Mouse (Mus musculus) lung, embryonic 16.5 days (tissue): Measurements from ENCODE around the gene Spc24. TPM values are rescaled to one million over a fixed set of nuclear protein-coding genes. Genes with fewer than 3 reads are reported as not detected.
"Not testable (repeated sequence)": the region's sequence is repeated elsewhere in the genome, so short reads cannot be mapped to it uniquely, and the experiment has no call there.

Experiments used
- ATAC-seq: fragments of 200-750 bp; cut with Nextera tagmentation; 2 replicates; pipeline ENCODE4 v1.8.0; 2017; ENCODE audit warnings: low read depth, mild to moderate bottlenecking, moderate library complexity
- H3K27ac ChIP-seq: fragments of 300-500 bp; sonication (generic); 2 replicates; pipeline ENCODE4 v1.5.1; 2014; ENCODE audit warnings: mild to moderate bottlenecking, control low read depth, low read length
- H3K27me3 ChIP-seq: fragments of 300-500 bp; sonication (generic); 2 replicates; pipeline ENCODE4 v1.6.1; 2014; ENCODE audit warnings: low read depth, low read length, mixed read lengths; ENCODE audit not compliant: control insufficient read depth, insufficient read depth
- H3K36me3 ChIP-seq: fragments of 300-500 bp; sonication (generic); 2 replicates; pipeline ENCODE4 v1.6.1; 2014; ENCODE audit warnings: low read length; ENCODE audit not compliant: control insufficient read depth, insufficient read depth
- H3K4me1 ChIP-seq: fragments of 300-500 bp; sonication (generic); replicated peaks from 2 replicates; pipeline ENCODE4 v1.6.1; 2014; ENCODE audit warnings: low read length, mixed read lengths; ENCODE audit not compliant: control insufficient read depth, insufficient read depth
- H3K4me2 ChIP-seq: fragments of 300-500 bp; sonication (generic); 2 replicates; pipeline ENCODE4 v1.6.1; 2014; ENCODE audit warnings: low read depth, low read length, control low read depth
- H3K4me3 ChIP-seq: fragments of 300-500 bp; sonication (generic); 2 replicates; pipeline ENCODE4 v1.5.1; 2014; ENCODE audit warnings: mild to moderate bottlenecking, low read length, control low read depth
- H3K9ac ChIP-seq: fragments of 300-500 bp; sonication (generic); 2 replicates; pipeline ENCODE4 v1.6.1; 2014; ENCODE audit warnings: low read length, control low read depth
- H3K9me3 ChIP-seq: fragments of 300-500 bp; sonication (generic); 2 replicates; pipeline ENCODE4 v1.6.1; 2016; ENCODE audit warnings: low read length; ENCODE audit not compliant: control insufficient read depth
- WGBS: fragments of 180-500 bp; shearing (Covaris S2); extraction: QIAGEN DNeasy Blood & Tissue Kit; methylation state at CpG from one replicate; pipeline ENCODE4 v1.1.7; 2014; 5-methylcytosine and 5-hydroxymethylcytosine counted together
- polyA plus RNA-seq: library from polyadenylated mRNA; unstranded; fragments of >200 nt; fragmentation: Nextera tagmentation; extraction: Ambion mirVana; gene quantifications from 2 replicates; pipeline ENCODE4 v1.2.1, GENCODE M21; 2015

Gene Spc24
- polyA plus RNA-seq, 1 experiment from 2014 or later, result 134 TPM

DNA sequence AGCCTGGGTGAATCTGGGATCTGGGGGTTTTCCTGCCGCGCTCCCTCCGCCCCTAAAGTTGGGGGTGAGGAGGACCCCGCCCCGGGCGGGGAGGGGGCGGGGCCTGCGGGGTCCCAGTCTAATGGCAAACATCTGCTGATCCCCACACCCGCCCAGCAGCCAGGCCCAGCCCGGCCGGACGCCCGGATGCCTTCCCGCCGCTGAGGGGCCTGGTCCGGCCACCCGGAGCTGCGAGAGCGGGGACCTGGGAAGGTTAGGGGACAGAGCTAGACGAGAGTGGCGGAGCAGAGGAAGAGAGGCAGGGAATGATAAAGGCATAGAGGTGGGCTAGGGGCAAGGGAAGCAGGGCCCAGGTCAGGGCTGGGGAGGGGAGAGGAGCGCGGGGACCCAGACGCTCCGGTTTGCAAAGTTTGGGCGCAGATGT is 37.8 kb upstream of the Spc24 start:
- H3K4me3 ChIP-seq, result peak overlapping the region; percentile 99
- H3K4me2 ChIP-seq, result peak overlapping the region; percentile 73
- H3K27ac ChIP-seq, result peak overlapping the region; percentile 99
- no peaks in the 10 kb centered on the region for H3K27me3 ChIP-seq
- 0% methylated on average over 22 of the region's 26 CpGs for WGBS
- H3K9ac ChIP-seq, result peak overlapping the region; percentile 98
- peaks cover 40% of the 10 kb centered on the region for H3K36me3 ChIP-seq
- H3K9me3 ChIP-seq, result no peaks in the 10 kb centered on the region
- ATAC-seq, result peak; percentile 81
- H3K4me1 ChIP-seq, result peaks cover 34% of the 10 kb centered on the region

DNA sequence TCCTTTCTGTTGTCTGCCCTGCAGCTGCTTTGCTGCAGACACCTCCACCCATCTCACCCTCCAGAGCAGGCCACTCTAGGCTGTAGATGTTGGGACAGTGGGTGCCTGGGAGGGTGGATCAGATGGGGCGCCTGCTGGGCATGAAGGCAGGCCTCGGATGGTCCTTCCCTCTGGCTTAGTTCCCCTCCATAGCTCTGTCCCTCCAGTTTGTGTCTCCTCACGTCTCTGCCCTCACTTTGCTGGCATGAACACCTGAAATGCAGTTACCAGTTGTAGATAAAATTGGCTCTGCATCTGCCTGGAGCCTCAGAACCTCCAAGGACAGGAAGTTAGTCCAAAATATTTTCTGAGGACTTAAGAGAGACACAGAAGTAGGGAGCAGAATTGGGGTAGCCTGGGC is 36.8 kb upstream of the Spc24 start:
- ATAC-seq, result no peak
- Histone ChIP-seq H3K4me2 (peak overlapping the region; percentile 73), H3K4me3 (peak overlapping the region; percentile 99), H3K36me3 (peaks cover 33% of the 10 kb centered on the region), H3K9ac (peak overlapping the region; percentile 98), H3K4me1 (peaks cover 44% of the 10 kb centered on the region), H3K9me3 (no peaks in the 10 kb centered on the region), H3K27me3 (no peaks in the 10 kb centered on the region), H3K27ac (peak overlapping the region; percentile 99)
- 43% methylated on average over 3 of the region's 3 CpGs for WGBS

DNA sequence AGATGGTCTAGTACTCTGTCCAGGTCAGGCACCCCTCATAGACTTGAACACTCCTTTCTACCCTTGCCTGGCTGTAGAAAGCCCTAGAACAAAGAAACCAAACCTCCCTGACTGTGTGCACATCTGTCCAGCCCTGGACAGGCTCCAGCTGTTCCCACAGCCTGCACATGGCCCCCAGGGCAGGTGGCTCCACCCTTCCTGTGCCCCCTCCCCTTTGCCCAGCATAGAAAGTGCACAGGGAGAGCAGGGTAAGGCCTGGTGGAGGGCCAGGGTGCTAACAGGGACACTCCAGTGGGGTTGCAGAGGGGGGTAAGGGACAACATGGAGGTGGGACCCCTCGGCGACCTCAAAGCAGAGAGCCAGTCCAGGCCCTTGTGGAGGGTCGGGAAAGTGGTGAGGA is 36.2 kb upstream of the Spc24 start:
- Histone ChIP-seq H3K36me3 (peaks cover 36% of the 10 kb centered on the region), H3K4me2 (peak overlapping the region; percentile 73), H3K9ac (peak overlapping the region; percentile 98), H3K9me3 (no peaks in the 10 kb centered on the region), H3K27ac (peak overlapping the region; percentile 99), H3K27me3 (no peaks in the 10 kb centered on the region), H3K4me1 (peaks cover 51% of the 10 kb centered on the region), H3K4me3 (peak overlapping the region; percentile 99)
- WGBS, result 18% methylated on average over 3 of the region's 3 CpGs
- ATAC-seq, result no peak

DNA sequence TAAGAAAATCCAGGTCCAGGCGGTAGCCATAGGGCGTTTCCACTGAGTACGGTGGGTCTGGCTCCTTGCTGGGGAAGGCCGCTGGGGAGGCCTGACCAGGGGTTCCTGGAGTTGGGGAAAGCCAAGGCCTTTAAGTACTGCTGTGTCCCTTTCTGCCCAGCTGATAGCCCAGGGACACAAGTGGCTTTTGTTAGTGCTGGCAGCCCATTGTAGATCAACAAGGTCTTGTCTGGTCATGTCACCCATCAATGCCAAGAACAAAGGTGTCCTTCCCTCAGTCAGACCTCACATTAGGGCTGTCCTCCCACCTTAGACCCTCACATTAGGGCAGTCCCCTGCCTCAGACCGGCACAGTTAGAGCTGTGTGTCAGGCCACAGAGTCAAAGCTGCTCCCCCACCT is 35.5 kb upstream of the Spc24 start:
- WGBS, result 72% methylated on average over 5 of the region's 5 CpGs
- peak overlapping the region; percentile 73 for H3K4me2 ChIP-seq
- H3K9ac ChIP-seq, result peak overlapping the region; percentile 98; the same call in 1 of the 2 replicates
- no peak overlapping the region; the same call in 1 of the 2 replicates for H3K27ac ChIP-seq
- peak overlapping the region; percentile 99 for H3K4me3 ChIP-seq
- H3K9me3 ChIP-seq, result no peaks in the 10 kb centered on the region
- peaks cover 36% of the 10 kb centered on the region for H3K36me3 ChIP-seq
- H3K27me3 ChIP-seq, result no peaks in the 10 kb centered on the region
- ATAC-seq, result no peak
- peaks cover 55% of the 10 kb centered on the region for H3K4me1 ChIP-seq

DNA sequence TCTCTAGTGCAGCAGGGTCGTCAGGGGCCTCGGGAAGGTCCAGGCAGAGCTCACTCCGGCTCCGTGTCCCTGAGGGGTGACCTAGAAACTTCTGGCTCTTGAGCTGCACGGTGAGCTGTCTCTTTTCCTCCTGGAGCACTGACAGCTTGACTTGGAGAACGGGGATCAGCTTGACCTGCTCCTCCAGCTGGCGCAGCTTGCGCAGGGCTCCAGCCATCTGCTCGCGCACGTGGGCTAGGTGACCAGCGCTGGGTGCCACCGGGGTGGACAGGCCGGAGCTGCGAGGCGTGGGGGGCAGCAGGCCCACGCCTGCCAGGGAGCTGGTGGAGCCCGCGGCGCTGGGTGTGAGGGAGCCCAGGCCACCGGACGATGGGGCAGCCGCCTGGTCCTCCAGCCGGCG is 34.8 kb upstream of the Spc24 start:
- no peaks in the 10 kb centered on the region for H3K27me3 ChIP-seq
- H3K36me3 ChIP-seq, result peaks cover 42% of the 10 kb centered on the region
- H3K27ac ChIP-seq, result no peak overlapping the region
- no peak overlapping the region for H3K9ac ChIP-seq
- H3K4me1 ChIP-seq, result peaks cover 61% of the 10 kb centered on the region
- no peak overlapping the region for H3K4me3 ChIP-seq
- no peak overlapping the region for H3K4me2 ChIP-seq
- 89% methylated on average over 25 of the region's 25 CpGs for WGBS
- no peaks in the 10 kb centered on the region for H3K9me3 ChIP-seq
- ATAC-seq, result no peak

DNA sequence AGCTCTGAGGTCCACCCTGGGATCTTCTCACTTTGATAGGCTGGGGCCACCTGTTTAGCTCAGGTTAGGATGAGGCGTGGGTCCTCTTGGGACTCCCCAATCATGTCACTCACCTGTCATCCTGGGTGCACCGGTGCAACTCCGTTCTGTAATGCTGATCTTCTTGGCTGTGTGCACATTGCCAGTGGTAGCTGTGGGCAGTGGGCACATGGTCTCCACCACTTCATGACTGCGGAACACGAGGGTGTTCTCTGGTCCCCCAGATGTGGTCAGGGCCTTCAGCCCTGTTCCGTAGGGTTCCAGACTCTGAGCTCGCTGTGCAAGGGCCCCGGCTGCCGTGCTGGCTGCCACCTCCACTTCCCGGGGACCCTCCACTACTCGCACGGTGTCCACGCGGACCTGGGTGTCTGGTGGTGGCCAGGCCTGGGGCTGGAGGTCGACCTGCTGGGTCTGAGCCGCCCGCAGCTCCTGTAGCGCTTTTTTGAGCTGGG is 34.3 kb upstream of the Spc24 start:
- Histone ChIP-seq H3K9me3 (no peaks in the 10 kb centered on the region), H3K27ac (no peak overlapping the region), H3K4me1 (peaks cover 61% of the 10 kb centered on the region), H3K36me3 (peaks cover 46% of the 10 kb centered on the region), H3K4me3 (no peak overlapping the region), H3K9ac (no peak overlapping the region), H3K27me3 (no peaks in the 10 kb centered on the region), H3K4me2 (no peak overlapping the region)
- ATAC-seq, result no peak
- WGBS, result 94% methylated on average over 18 of the region's 18 CpGs

DNA sequence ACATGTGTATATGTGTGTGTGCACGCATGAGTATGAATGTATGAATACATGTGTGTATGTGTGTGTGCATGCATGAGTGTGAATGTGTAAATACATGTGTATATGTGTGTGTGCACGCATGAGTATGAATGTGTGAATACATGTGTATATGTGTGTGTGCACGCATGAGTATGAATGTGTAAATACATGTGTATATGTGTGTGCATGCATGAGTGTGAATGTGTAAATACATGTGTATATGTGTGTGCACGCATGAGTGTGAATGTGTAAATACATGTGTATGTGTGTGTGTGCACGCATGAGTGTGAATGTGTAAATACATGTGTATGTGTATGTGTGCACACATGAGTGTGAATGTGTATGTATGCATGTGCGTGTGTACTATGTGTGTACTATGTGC is 33.4 kb upstream of the Spc24 start:
- WGBS, result 94% methylated on average over 6 of the region's 6 CpGs
- not testable (repeated sequence) for ATAC-seq, H3K4me2 ChIP-seq

DNA sequence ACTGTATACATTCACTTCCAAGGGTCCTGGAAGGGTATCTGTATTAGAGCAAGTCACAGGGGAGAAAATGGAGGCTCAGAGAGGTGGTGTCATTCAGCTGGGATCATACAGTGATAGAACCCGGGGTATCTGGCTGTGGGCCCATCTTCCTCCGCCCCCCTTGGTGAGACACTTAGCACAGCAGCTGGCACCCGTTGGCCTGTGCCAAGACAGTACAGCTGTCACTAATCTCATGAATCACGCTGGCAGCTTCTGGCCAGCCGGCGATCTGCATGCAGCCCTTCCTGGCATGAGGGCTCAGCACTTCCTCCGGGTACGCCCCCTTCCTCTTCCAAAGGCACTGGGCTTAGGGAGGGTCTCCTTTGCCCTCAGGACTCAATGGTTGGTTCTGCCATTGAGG is 32.5 kb upstream of the Spc24 start:
- WGBS, result 26% methylated on average over 8 of the region's 8 CpGs
- no peaks in the 10 kb centered on the region for H3K9me3 ChIP-seq
- peak overlapping the region; percentile 45 for H3K4me2 ChIP-seq
- no peaks in the 10 kb centered on the region for H3K27me3 ChIP-seq
- H3K4me1 ChIP-seq, result peaks cover 59% of the 10 kb centered on the region
- peaks cover 53% of the 10 kb centered on the region for H3K36me3 ChIP-seq
- H3K27ac ChIP-seq, result peak overlapping the region; percentile 86
- H3K9ac ChIP-seq, result 0 out of 2 replicates have a peak overlapping the region, but pooled peaks have one; percentile 29
- H3K4me3 ChIP-seq, result peak overlapping the region; percentile 13
- peak; percentile 31 for ATAC-seq

More for the DNA sequence above, 33.4 kb upstream of the Spc24 start:
- peaks cover 49% of the 10 kb centered on the region for H3K36me3 ChIP-seq
- not testable (repeated sequence) for H3K9me3 ChIP-seq, H3K27ac ChIP-seq, H3K4me3 ChIP-seq, H3K9ac ChIP-seq, H3K27me3 ChIP-seq
- H3K4me1 ChIP-seq, result peaks cover 54% of the 10 kb centered on the region

DNA sequence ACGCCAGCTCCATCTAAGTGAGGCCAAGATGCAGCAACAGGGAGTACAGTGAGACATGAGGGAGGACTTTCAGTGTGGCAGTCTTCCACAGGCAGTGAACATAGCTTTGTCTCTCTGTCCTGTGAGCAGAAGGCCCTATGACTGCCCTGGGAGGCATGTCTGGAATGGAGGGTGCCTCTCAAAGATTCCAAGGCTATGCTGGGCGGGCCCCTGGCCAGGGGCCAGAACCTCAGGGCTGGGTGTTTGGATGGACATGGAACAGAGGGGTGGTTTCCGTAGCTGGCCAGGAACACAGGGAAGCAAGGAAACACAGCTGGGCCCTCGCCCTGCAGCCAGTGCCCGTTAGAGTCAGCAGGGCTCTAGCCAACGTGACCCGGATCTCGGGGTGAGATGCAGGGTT is 31.8 kb upstream of the Spc24 start:
- WGBS, result 28% methylated on average over 8 of the region's 8 CpGs

More for the DNA sequence above, 31.8 kb upstream of the Spc24 start:
- Histone ChIP-seq H3K4me1 (peaks cover 61% of the 10 kb centered on the region), H3K27ac (peak overlapping the region; percentile 86), H3K27me3 (no peaks in the 10 kb centered on the region), H3K9me3 (no peaks in the 10 kb centered on the region), H3K4me2 (peak overlapping the region; percentile 45), H3K36me3 (peaks cover 56% of the 10 kb centered on the region), H3K9ac (peak overlapping the region; percentile 49; the same call in 1 of the 2 replicates), H3K4me3 (peak overlapping the region; percentile 13)
- ATAC-seq, result peak; percentile 85
